Mouse (Mus musculus) gastrocnemius, postnatal 36 days (tissue): ENCODE results near the gene Lgr6. TPM values are rescaled to one million over a fixed set of nuclear protein-coding genes. Genes with fewer than 3 reads are reported as not detected.
A peak's percentile ranks its signal among the peaks of the same experiment; 100 is the strongest.
"Not testable (repeated sequence)": the region's sequence is repeated elsewhere in the genome, so short reads cannot be mapped to it uniquely, and the experiment has no call there.

Source experiments
- DNase-seq, 2 experiments: peaks; one replicate each; pipeline ENCODE4 v3.0.0; 2022
- intact Hi-C: fragments of 180-260 bp; cut with DNase I; formaldehyde crosslinking; loops from one replicate; pipeline ENCODE4 v1.15.1; 2025
- total RNA-seq, 2 experiments: library from RNA; stranded (reverse); gene quantifications; 2 replicates each; pipeline ENCODE4 v1.2.3; 2021

Gene Lgr6
- total RNA-seq, 2 experiments from 2014 or later: 0.39 to 0.51 TPM

DNA sequence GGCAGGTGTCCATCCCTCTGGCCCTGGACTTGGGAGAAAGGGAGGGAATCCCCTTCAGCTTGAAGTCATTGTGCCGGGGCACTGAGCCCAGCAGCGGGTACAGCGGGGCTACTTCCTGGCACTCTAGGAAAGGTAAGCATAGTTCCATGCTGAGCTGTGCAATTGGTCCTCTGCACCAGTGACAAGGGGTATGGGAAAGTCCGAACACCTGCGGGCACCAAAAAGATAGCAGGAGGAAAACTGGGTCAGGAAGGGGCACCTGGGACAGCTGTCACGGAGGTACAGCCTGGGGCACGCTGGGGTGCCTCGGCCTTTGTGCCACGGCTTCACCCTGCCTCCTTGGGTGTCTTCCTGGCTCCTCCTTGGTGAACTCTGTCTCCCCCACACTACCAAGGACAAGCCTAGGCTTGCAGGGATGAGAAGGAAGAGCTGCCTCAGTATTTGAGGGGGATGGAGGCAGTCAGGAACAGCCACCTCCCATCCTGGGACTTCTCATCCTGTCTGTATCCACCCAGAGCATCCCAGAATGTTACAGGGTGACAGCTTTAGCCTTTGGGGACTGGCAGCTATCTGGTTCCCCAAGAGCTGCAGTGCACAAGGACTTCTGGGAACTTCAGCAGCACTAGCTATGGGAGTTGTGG lies 24.6 kb upstream of the Lgr6 start:
- intact Hi-C loops: no loop called here
- DNase-seq: no peak

DNA sequence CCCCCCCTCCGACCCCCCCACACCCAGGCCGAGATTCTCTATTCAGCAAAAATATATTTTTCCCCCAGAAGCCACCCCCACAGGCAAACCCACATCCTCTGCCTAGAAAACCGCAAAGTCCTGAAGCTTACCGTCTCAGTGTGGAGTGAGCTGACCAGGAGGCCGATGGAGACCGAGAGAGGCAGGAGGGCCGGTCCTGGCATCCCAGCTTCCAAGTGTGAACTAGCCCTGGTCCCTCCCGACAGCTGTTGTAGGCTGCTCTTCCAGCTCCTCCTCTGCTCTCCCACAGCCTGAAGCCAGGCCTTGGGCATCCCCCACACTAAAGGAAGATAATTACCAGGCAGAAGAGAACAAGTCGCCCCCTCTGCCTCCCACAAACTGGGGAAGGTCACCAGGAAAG lies 23.9 kb upstream of the Lgr6 start:
- intact Hi-C loops: no loop called here

DNA sequence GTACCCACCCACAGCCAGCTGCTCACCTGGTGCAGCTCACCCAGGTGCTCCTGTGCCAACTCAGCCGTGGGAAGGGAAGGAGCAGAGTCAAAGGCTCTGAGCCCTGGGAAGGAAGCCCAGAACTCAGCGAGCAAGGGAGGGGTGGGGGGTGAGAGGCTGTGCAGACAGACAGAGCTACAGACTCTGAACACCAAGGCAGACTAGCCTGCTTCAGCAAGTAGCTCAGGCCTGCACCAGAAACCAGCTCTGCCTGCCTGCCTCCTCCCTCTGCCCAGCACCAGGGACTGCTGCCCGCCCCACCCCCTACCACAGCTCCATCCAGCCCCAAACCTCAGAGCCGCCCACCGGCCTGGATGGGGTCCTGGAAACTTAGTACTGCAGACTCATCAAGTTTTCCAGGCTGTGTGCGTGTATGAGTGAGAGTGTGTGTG lies 22.9 kb upstream of the Lgr6 start:
- intact Hi-C loops: no loop called here
- DNase-seq: no peak

More for the DNA sequence above, 23.9 kb upstream of the Lgr6 start:
- DNase-seq: no peak

DNA sequence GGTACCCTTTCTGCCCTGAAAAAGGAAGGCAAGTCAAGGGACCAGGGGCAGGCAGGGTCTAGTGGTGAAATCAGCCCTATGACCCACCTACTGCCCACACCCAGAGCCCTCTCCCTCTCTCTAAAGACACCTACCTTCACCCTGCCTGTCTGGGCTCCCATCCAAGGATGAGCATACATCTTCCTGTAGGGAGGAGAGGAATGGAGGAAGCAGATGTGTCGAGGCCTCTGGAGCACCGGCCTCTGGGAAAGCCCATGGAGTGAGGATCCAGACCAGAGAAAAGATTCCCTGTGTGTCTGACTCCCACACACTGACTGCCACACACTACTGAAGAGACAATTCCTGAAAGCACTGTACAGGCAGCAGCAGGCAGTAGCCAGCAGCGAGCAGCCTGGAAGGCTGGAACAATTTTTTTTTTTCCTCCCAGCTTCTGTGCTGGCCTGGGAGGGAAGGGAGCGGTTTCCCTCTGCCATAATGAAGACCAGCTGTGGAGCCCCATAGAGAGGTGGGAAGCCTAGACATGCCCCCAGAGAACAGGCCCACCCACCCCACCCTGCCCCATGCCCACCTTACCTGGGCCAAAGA lies 21.5 kb upstream of the Lgr6 start:
- intact Hi-C loops: no loop called here

DNA sequence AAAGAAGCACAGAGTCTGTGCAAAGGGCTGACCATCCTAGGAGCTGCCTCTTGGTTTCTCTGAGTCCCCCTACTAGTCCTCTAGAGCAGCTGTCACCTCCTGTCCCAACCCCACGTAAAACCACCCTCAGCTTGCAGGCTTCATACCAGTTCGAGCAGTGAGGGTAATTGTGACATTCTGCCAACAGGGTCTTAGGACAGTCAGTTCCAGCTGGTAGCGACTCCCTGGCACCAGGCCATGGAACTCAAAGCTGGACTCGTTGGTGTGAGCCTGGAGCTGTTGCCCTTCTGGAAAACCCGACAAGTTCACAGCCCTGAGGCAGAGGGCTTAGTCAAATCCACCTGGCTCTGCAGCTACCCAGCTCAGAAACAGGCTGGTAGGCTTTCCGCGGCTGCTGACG lies 20.9 kb upstream of the Lgr6 start:
- intact Hi-C loops: no loop called here
- no peak for DNase-seq

More for the DNA sequence above, 21.5 kb upstream of the Lgr6 start:
- DNase-seq: no peak

DNA sequence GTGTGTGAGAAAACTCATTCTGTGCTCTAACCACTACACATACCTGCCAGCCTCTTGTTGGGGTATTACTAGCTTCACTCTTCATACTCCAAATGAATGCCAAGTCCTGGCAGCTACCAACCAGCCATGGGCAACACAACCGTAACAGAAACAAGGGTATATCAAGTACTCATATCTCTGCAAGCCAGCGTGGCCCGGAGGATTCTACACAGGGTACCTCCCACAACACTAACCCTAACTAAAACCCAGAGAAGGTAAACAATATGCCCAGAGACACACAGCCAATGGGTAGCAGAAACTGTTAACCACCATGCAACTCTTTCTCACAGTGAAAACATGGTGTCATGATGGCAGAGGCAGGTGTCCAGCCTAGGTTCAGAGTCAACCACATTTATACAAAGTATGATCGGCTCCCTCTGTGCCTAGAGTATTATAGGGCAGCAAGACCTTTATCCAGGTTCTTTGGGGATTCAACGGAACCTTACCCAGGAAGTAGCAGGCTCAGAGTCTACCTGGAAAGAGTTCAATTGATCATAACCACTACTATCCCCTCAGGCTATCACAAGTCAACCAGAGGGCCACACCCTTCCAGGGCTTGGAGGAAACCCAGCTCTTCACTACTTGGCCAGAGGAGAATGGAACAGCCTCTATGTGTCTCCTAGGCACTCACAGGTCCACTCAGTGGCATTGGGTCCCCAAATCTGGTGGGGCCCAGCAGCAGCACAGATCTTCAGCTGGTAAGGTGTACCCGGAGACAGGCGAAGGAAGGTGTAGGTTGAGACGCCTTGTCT lies 19.7 kb upstream of the Lgr6 start:
- intact Hi-C loops: no loop called here
- DNase-seq: no peak

DNA sequence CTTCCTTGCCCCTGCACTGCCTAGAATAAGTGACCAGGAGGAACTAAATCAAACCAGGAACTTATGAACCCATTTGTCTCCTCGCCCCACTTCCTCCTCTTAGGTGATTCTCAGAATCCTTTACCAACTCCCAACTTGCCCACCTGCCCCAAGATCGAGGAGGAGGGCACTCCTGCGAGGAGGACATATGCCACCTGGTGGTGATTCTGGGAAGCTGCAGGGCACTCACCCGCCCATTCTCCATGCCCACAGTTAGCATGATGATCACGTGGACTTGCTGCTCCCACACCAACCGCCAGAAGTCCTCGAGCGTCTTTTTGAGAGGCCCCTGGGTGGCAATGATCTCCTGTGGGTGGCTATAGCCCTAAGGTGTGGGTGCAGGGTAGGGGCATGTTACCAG lies 7.6 kb upstream of the Lgr6 start:
- intact Hi-C loops: no loop called here

DNA sequence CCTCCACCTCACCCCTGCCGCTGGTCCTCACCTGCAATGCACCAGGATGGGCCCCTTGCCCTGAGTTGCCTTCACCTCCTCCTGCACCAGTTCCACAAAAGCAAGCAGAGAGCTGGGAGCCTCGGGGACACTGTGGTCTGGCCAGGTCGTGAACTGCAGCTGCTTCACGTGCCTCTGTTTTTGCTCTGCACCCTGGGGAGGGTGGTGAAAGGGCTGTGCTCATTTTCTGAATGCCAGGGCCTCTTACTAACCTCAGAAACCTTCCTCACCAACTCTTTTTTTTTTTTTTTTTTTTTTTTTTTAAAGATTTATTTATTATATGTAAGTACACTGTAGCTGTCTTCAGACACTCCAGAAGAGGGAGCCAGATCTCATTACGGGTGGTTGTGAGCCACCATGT lies 6.2 kb upstream of the Lgr6 start:
- DNase-seq, intact Hi-C loops: not testable (repeated sequence)

More for the DNA sequence above, 7.6 kb upstream of the Lgr6 start:
- no peak for DNase-seq

DNA sequence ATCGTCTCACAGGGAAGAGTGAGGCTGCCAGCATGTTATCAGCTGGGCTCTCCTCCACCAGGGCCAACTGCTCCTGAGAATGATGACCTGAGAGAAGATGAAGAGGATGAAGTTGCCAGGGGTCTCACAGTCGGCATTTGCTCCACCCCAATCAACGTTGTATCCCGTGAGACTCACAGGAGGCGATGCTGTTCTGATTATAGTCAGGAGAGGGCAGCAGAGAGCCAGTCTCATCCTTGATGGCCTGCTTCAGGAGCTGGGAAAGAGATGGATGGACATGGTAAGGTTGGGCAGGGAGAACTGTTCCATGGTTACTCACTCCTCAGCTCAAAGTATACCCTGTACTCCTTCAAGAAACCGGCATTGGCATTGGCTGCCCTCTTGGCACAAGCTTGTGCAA lies 5.0 kb upstream of the Lgr6 start:
- intact Hi-C loops: loop anchor here (1.0 kb wide), 1 partner anchor 121 kb away; no protein-coding TSS in a partner anchor
- DNase-seq: peak in 1 of 2 experiments; percentile 54

DNA sequence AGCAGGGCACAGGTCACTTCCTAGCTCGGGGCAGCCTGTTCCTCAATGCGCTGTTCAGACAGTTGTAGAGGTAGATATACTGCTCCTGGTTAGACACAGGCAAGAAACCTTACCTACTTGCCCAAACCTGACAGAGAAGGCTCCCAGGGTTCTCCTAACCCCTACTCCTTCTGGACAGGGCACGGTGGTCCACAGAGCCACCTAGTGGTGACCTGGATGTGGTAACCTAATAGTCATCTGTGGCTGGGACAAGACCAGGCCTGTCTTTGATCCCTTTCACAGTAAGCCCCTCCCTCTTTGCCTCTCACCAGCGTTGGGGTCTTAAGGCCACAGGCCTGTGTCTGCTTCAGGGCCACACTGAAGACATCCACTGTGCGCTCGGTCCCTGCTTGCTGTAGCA lies 3.5 kb upstream of the Lgr6 start:
- intact Hi-C loops: loop anchor here (10.0 kb wide), 1 partner anchor 384 kb away; no protein-coding TSS in a partner anchor
- no peak for DNase-seq

DNA sequence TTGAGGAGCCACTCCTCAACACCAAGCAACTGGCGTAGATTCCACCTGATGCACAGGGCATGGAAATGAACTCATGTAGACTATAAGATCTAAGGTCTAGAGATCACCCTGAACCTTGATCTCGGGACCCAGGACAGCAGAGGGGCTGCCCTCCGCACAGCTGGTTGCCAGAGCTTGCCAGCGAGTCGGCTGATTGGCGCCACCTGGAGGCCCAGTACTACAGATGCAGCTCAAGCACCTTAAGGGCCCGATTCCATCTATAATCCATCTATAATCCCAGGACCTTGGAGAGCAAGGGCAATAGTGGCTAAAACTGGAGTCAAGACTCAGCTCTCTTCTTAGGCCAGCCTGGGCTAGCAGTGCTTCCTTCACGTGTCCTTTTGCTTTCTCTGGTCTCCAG lies 875 bp upstream of the Lgr6 start:
- peak; percentile 48 to 61 for DNase-seq
- intact Hi-C loops: loop anchor here (10.0 kb wide), 1 partner anchor 381 kb away; no protein-coding TSS in a partner anchor

DNA sequence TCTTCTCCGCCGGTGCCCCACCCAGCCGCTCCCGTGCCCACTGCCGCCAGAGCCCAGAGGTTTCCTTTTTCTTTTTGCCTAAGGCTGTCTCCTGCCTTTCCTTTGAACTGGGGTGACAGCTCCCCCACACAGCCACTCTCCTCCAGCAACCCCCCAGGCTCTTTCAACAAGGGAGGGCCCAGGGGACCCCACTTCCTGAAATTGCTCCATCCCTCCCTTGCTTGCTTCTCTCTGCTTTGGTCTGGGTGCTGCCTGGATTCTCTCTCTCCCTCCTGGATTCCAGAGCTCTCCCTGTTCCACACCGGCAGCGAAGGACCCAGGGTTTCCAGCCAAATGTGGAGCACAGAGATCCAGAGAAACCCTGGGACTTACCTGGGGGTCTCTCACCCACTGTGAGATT lies 4.7 kb downstream of the Lgr6 start:
- no peak for DNase-seq
- intact Hi-C loops: loop anchor here (10.0 kb wide), 1 partner anchor 376 kb away; no protein-coding TSS in a partner anchor

DNA sequence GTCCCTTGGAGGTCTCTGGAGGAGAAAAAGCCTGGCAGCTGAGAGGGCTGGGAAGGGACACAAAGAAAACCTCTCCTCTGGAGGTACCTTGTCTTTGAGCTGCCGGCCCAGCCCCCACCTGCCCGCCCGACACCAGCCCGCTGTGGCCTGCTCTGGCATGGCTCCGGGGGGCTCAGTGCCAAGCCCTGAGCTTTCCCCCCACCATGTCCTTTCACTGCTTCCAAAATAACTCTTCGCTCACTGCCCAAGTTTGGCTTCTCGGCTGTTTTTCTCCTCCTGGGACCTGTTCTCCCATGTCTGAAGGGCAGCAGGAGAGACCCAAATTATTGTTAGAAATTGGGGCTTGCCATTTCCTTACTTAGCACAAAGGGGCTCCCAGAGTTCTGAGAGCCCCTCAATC lies 6.6 kb downstream of the Lgr6 start:
- DNase-seq: peak; percentile 41 to 51
- intact Hi-C loops: no loop called here

DNA sequence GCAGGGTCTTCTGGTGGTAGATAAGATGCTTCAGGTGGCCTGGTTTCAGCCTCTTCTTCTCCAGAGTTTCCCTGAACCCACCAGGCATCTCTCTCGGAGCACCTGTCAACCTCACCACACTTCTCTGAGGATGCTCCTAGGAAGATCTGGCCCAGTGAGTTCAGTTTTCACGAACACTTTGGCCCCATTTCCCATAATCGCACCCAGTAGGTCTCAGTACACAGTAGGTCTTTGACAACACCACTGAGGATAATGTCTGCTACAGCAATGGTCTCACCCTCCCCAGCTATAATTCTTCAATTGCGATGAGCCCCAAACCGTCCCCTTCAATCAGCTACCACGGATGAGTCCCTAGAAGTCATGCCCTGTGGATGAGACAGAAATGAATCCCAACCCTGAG lies 7.6 kb downstream of the Lgr6 start:
- DNase-seq: no peak
- intact Hi-C loops: no loop called here

DNA sequence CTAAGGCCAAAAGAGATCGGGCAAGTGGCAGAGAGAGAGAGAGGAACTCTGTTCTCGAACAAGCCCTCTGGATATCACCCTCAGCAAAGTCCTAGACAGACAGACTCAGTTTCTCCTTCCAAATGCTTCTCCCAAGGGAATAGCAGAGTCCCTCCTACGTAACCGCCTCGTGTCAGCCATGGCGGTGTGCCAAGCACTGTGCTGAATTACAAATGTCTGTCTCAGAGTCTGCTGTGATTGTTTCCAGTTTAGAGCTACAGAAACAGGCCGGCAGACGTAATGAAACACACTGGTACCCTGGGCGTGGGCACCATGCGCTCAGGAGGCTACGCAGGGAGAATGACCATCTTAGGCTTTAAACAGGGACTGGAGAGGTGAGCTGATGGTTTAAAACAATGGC lies 8.8 kb downstream of the Lgr6 start:
- DNase-seq: no peak
- intact Hi-C loops: no loop called here

DNA sequence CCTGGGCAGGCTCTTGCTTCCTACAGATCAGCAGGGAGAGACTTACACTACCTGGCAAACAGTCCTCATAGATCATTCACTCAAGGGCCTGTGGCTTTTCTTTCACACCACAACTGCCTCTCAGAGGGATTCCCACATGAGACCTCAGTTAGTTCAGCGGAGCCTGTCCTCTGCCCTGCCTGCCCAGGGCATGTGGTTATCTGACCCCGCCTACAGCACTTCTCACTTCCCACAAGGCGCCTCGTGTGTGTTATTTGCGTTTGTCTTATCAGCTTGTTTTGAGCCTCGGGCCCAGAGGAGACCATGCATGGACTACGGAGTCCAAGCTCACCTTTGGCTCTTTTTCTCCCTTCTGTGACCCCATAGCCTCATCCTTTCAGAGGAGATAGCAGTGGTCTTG lies 9.9 kb downstream of the Lgr6 start:
- intact Hi-C loops: no loop called here
- DNase-seq: no peak

DNA sequence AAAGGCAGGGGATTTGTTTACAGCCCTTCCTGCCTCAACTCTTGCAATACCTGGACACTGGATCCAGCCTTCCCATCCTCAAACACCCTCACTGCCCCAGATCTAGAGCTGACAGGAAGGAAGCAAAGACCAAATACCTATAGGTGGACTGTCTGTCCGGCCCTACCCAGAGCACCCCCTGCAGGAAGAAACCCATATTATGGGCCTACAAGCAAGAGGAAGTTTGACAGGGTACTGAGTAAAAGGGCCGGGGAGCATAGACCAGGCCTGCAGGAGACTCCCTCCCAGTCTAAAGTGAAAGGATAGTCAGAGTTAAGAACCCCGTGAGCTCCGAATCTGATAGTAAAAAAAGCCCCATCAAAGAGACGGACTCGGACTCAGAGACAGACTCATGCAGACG lies 10.4 kb downstream of the Lgr6 start:
- intact Hi-C loops: no loop called here

DNA sequence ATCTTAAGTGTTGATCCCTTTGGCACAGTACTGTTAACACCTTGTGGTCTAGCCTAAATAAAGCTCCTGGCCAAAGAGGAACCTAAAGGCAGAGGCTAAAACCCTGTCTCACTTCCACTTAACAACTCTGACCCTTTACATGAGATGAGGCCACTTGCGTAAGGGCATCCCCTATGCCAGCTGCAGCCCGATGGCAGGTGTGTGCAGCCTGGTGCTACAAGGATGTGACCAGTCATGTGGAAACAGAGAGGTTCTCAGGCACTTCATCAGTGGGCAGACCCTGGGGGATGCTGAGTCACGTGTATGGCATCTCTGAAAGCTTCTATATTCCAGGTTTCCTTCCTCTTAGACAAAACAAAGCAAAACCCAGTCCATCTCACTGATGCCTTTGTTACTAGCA lies 14.2 kb downstream of the Lgr6 start:
- intact Hi-C loops: no loop called here
- no peak for DNase-seq

More for the DNA sequence above, 10.4 kb downstream of the Lgr6 start:
- no peak for DNase-seq

DNA sequence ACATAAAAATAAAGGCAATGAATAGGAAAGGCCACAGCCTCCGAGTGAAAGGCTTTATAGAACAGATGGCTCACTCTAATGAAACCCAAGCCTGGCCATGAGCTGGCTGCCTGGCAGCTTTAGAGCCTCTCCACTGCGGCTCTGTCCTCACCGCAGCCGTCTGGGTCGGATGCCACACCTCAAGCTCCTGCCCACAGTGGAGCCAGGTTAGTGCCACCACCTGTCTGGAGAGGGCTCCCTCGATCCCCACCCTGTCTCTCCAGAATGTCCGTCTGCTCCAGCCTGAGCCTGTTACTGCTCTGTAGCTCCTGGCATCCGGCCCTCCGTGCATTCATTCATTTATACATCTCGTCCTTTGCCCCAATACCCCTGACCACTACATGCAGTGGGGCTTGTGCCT lies 15.4 kb downstream of the Lgr6 start:
- no peak for DNase-seq
- intact Hi-C loops: no loop called here

DNA sequence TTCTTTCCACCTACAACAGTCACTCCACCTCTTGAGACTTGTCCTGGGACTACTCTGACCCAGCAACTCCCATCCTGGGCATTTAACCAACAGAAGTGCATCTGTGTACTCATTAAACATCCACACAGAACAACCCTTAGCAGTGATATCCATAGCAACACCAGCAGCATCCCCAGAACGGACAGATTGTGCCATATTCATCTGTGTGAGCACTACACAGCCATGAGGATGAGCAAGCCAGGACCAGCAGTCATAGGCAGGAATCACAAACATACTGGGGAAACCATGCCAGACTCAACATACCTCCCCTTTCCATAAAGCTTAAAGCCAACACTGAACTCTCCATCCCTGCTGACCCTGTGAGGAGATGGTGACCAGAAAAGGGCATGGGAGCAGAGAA lies 17.7 kb downstream of the Lgr6 start:
- intact Hi-C loops: no loop called here
- DNase-seq: no peak

DNA sequence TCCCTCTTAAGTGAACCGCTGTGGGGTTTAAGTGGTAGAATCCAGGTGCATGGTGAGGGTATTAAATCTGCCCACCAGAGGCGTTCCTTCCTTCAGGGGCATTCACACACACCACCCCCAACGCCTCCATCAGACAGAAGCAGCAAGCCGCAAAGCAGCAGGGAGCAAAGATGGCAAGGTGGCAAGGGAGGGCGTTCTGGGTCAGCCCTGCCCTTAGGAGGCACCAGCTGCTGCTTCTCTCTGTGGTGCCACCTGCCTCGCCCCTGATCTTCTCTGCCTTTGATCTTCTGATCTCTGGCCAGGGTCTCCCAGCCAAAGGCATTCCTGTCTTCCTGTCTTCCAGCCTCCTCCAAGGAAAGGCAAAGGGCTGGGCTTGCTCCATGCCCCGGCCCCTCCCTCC lies 19.1 kb downstream of the Lgr6 start:
- DNase-seq: no peak
- intact Hi-C loops: no loop called here
